Mouse (Mus musculus): ENCODE results near the gene Foxp1.

- TF ChIP-seq GATA1 (IDR thresholded peaks at IDR 0.05; ENCODE audit: borderline replicate concordance, low read length) (no peak), FLI1 (IDR thresholded peaks at IDR 0.05; ENCODE audit: low read length) (no peak)
Measured at GRCm38 (mm10) chr6:99189967-99190366, 332.6 kb downstream of the Foxp1 start.
